Mouse (Mus musculus): ENCODE results near the gene Rbm47. TPM values are rescaled to one million over a fixed set of nuclear protein-coding genes. Genes with fewer than 3 reads are reported as not detected.
A peak's percentile ranks its signal among the peaks of the same experiment; 100 is the strongest.

Gene Rbm47
- polyA plus RNA-seq, 1 experiment from 2014 or later, result 1.8 TPM

DNA sequence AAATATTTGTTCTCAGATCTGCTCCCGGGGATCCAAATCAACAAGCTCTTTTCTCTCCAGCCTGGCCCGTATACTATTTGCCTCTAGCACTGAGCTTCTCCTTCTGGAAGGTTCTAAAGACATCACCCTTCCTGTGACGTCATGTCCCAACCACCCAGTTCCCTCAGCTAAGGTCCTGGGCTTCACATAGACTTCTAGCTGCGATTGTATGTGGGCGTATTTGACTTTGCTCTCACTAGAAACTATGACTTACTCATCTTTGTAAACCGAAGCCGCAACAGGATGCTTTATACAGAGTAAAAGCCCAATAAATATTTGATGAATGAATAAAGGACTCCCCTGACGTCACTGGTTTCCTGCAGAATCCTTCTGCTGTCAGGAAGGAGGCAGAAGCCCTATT lies 7.2 kb downstream of the Rbm47 start:
- H3K27ac ChIP-seq (replicated peaks in 1 of 2; ENCODE audit: control insufficient read depth in 1 of 2, insufficient read depth in 1 of 2, low read depth in 2 of 2, low read length in 2 of 2), result no peak overlapping the region
- H3K4me2 ChIP-seq (ENCODE audit: low read length), result no peak overlapping the region
- H3K4me1 ChIP-seq (ENCODE audit: control insufficient read depth in 2 of 2, insufficient read depth in 2 of 2, low read length in 2 of 2), result peaks cover 11 to 12% of the 10 kb centered on the region in 2 experiments
- H3K4me3 ChIP-seq (ENCODE audit: control insufficient read depth in 1 of 2, insufficient read depth in 1 of 2, low read depth in 1 of 2, low read length in 2 of 2), result no peak overlapping the region
- ATAC-seq (ENCODE audit: insufficient number of reproducible peaks, insufficient read depth, low FRiP score, low read depth), result no peak
- no peaks in the 10 kb centered on the region for H3K27me3 ChIP-seq (ENCODE audit: control insufficient read depth, insufficient read depth, low read length)
- H3K9me3 ChIP-seq (ENCODE audit: control insufficient read depth, low read length), result no peaks in the 10 kb centered on the region
- WGBS, result 77% methylated on average over 8 of the region's 8 CpGs
- H3K9ac ChIP-seq (ENCODE audit: low read length), result no peak overlapping the region
- H3K36me3 ChIP-seq (ENCODE audit: control insufficient read depth, insufficient read depth, low read length), result no peaks in the 10 kb centered on the region

DNA sequence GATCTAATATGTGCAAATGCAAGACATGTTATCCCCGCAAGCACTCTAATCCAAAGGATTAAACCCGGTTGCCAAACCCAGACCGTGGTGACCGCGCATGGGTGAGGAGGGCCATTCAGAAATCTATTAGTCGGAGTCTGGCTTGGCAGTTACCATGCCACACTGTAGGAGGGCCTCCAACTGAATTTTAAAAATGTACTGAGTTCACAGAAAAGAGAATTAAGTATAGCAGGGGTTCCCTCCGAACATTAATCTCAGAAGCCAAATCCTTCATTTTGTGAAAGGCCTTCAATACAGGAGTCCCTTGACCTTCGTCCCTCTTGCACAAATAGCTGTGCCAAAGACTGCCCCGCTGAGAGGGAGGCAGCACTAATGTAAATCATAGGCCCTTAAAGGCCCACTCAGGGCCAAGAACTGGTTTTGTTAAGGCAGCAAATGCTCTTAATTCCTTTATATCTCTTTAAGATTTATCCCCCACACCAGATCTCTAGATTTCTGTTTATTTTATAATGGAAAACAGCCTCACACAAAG lies 16.4 kb downstream of the Rbm47 start:
- Histone ChIP-seq H3K36me3 (ENCODE audit: control insufficient read depth, insufficient read depth, low read length) (no peaks in the 10 kb centered on the region), H3K27me3 (ENCODE audit: control insufficient read depth, insufficient read depth, low read length) (peaks cover 9% of the 10 kb centered on the region), H3K9ac (ENCODE audit: low read length) (no peak overlapping the region), H3K4me3 (ENCODE audit: control insufficient read depth in 1 of 2, insufficient read depth in 1 of 2, low read depth in 1 of 2, low read length in 2 of 2) (no peak overlapping the region), H3K4me2 (ENCODE audit: low read length) (no peak overlapping the region), H3K9me3 (ENCODE audit: control insufficient read depth, low read length) (no peaks in the 10 kb centered on the region), H3K27ac (replicated peaks in 1 of 2; ENCODE audit: control insufficient read depth in 1 of 2, insufficient read depth in 1 of 2, low read depth in 2 of 2, low read length in 2 of 2) (no peak overlapping the region), H3K4me1 (ENCODE audit: control insufficient read depth in 2 of 2, insufficient read depth in 2 of 2, low read length in 2 of 2) (peaks cover 0 to under 1% of the 10 kb centered on the region in 2 experiments; a peak in 1 of 4 replicates)
- no peak for ATAC-seq (ENCODE audit: insufficient number of reproducible peaks, insufficient read depth, low FRiP score, low read depth)
- 84% methylated on average over 9 of the region's 9 CpGs for WGBS

GRCm38 (mm10) chr5:66154616-66155015 lies 18.3 kb downstream of the Rbm47 start:
- no peak overlapping the region for H3K4me3 ChIP-seq (ENCODE audit: control insufficient read depth in 1 of 2, insufficient read depth in 1 of 2, low read depth in 1 of 2, low read length in 2 of 2)
- H3K4me2 ChIP-seq (ENCODE audit: low read length), result no peak overlapping the region
- peaks cover 0 to 11% of the 10 kb centered on the region in 2 experiments; a peak in 2 of 4 replicates for H3K4me1 ChIP-seq (ENCODE audit: control insufficient read depth in 2 of 2, insufficient read depth in 2 of 2, low read length in 2 of 2)
- H3K9ac ChIP-seq (ENCODE audit: low read length), result no peak overlapping the region
- no peak for ATAC-seq (ENCODE audit: insufficient number of reproducible peaks, insufficient read depth, low FRiP score, low read depth)
- no peaks in the 10 kb centered on the region for H3K36me3 ChIP-seq (ENCODE audit: control insufficient read depth, insufficient read depth, low read length)
- H3K9me3 ChIP-seq (ENCODE audit: control insufficient read depth, low read length), result no peaks in the 10 kb centered on the region
- peaks cover 15% of the 10 kb centered on the region for H3K27me3 ChIP-seq (ENCODE audit: control insufficient read depth, insufficient read depth, low read length)
- no peak overlapping the region for H3K27ac ChIP-seq (replicated peaks in 1 of 2; ENCODE audit: control insufficient read depth in 1 of 2, insufficient read depth in 1 of 2, low read depth in 2 of 2, low read length in 2 of 2)
- 77% methylated on average over 6 of the region's 6 CpGs for WGBS

GRCm38 (mm10) chr5:66153486-66153885 lies 19.4 kb downstream of the Rbm47 start:
- WGBS, result 38% methylated on average over 5 of the region's 5 CpGs
- ATAC-seq (ENCODE audit: insufficient number of reproducible peaks, insufficient read depth, low FRiP score, low read depth), result no peak
- H3K27ac ChIP-seq (replicated peaks in 1 of 2; ENCODE audit: control insufficient read depth in 1 of 2, insufficient read depth in 1 of 2, low read depth in 2 of 2, low read length in 2 of 2), result no peak overlapping the region

GRCm38 (mm10) chr5:66151301-66152188 lies 21.4 kb downstream of the Rbm47 start:
- WGBS, result 18% methylated on average over 37 of the region's 37 CpGs
- H3K27me3 ChIP-seq (ENCODE audit: control insufficient read depth, insufficient read depth, low read length), result peaks cover 25% of the 10 kb centered on the region
- ATAC-seq (ENCODE audit: insufficient number of reproducible peaks, insufficient read depth, low FRiP score, low read depth), result peak; percentile 46
- peaks cover 0 to 11% of the 10 kb centered on the region in 2 experiments; a peak in 2 of 4 replicates for H3K4me1 ChIP-seq (ENCODE audit: control insufficient read depth in 2 of 2, insufficient read depth in 2 of 2, low read length in 2 of 2)
- peak overlapping the region; percentile 92 for H3K4me2 ChIP-seq (ENCODE audit: low read length)
- no peak overlapping the region for H3K27ac ChIP-seq (replicated peaks in 1 of 2; ENCODE audit: control insufficient read depth in 1 of 2, insufficient read depth in 1 of 2, low read depth in 2 of 2, low read length in 2 of 2)
- H3K36me3 ChIP-seq (ENCODE audit: control insufficient read depth, insufficient read depth, low read length), result no peaks in the 10 kb centered on the region
- peak overlapping the region; percentile 67 for H3K9ac ChIP-seq (ENCODE audit: low read length)
- H3K9me3 ChIP-seq (ENCODE audit: control insufficient read depth, low read length), result no peaks in the 10 kb centered on the region
- peak overlapping the region; percentile 52 to 54 for H3K4me3 ChIP-seq (ENCODE audit: control insufficient read depth in 1 of 2, insufficient read depth in 1 of 2, low read depth in 1 of 2, low read length in 2 of 2)

More at GRCm38 (mm10) chr5:66153486-66153885, 19.4 kb downstream of the Rbm47 start:
- H3K9me3 ChIP-seq (ENCODE audit: control insufficient read depth, low read length), result no peaks in the 10 kb centered on the region
- H3K27me3 ChIP-seq (ENCODE audit: control insufficient read depth, insufficient read depth, low read length), result peaks cover 25% of the 10 kb centered on the region
- no peaks in the 10 kb centered on the region for H3K36me3 ChIP-seq (ENCODE audit: control insufficient read depth, insufficient read depth, low read length)
- peaks cover 0 to 11% of the 10 kb centered on the region in 2 experiments; a peak in 2 of 4 replicates for H3K4me1 ChIP-seq (ENCODE audit: control insufficient read depth in 2 of 2, insufficient read depth in 2 of 2, low read length in 2 of 2)
- no peak overlapping the region for H3K9ac ChIP-seq (ENCODE audit: low read length)
- H3K4me3 ChIP-seq (ENCODE audit: control insufficient read depth in 1 of 2, insufficient read depth in 1 of 2, low read depth in 1 of 2, low read length in 2 of 2), result no peak overlapping the region
- H3K4me2 ChIP-seq (ENCODE audit: low read length), result no peak overlapping the region

DNA sequence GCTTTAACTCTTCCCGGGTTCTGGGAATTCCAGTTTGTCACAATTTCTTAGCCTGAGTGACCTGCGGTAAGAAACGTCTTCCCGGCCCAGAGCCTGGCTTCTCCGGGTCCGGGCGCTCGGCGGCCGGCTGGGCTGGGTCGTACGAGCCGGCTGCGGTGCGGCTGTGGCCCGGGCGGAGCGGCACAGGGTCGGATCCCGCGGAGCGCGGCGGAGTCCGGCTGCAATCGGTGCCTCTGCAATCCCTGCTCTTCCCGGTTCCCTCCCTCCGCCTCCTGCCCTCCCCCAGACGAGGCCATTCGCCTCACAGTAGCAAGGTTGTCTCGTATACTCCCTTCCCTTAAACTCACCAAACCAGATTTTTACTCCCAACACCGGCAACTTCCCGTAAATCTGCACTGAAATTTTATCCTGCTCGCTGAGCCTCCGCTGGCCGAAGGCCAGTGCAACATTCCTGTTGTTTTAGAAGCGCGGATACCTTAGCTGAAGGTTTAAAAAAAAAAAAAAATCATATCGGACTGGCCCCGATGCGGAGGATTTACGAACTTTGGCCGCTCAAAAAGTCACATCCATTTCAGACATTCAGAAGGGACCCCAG lies 22.1 kb downstream of the Rbm47 start:
- peak overlapping the region; percentile 92 for H3K4me2 ChIP-seq (ENCODE audit: low read length)
- peak; percentile 55; the same call in 1 of the 2 replicates for ATAC-seq (ENCODE audit: insufficient number of reproducible peaks, insufficient read depth, low FRiP score, low read depth)
- peaks cover 25% of the 10 kb centered on the region for H3K27me3 ChIP-seq (ENCODE audit: control insufficient read depth, insufficient read depth, low read length)
- H3K9me3 ChIP-seq (ENCODE audit: control insufficient read depth, low read length), result no peaks in the 10 kb centered on the region
- H3K9ac ChIP-seq (ENCODE audit: low read length), result peak overlapping the region; percentile 67
- H3K27ac ChIP-seq (replicated peaks in 1 of 2; ENCODE audit: control insufficient read depth in 1 of 2, insufficient read depth in 1 of 2, low read depth in 2 of 2, low read length in 2 of 2), result no peak overlapping the region
- peak overlapping the region; percentile 52 to 54 for H3K4me3 ChIP-seq (ENCODE audit: control insufficient read depth in 1 of 2, insufficient read depth in 1 of 2, low read depth in 1 of 2, low read length in 2 of 2)
- under 1% methylated on average over 43 of the region's 43 CpGs for WGBS
- peaks cover 0 to 11% of the 10 kb centered on the region in 2 experiments; a peak in 2 of 4 replicates for H3K4me1 ChIP-seq (ENCODE audit: control insufficient read depth in 2 of 2, insufficient read depth in 2 of 2, low read length in 2 of 2)
- H3K36me3 ChIP-seq (ENCODE audit: control insufficient read depth, insufficient read depth, low read length), result no peaks in the 10 kb centered on the region

DNA sequence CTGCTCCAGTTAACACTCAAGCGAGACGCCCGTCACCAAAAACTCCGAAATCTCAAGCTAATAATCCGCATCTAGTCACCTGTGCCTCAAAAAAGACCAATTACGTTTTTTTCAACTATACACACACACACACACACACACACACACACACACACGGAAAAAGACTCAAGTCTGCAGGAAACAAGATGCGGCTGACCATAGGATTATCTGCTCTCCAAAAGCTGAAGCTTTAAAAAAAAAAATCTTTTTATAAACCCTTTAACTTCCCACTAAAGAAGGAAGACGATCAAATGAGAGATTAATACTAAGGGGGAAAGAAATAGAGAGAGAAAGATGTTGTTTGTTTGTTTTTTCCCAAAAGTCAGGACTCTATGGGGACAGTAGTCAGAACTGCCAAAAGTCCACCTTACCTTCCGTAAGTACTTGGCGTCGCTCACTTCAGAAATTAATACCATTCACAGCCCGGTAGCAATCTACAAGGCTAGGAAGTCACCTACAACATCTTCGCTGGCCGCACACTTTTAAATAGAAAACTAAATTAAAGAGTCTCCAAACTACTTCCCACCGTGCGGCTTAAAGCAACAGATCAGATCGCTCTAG lies 22.7 kb downstream of the Rbm47 start:
- H3K9me3 ChIP-seq (ENCODE audit: control insufficient read depth, low read length), result no peaks in the 10 kb centered on the region
- H3K9ac ChIP-seq (ENCODE audit: low read length), result peak overlapping the region; percentile 67
- 4% methylated on average over 18 of the region's 18 CpGs for WGBS
- no peak overlapping the region for H3K27ac ChIP-seq (replicated peaks in 1 of 2; ENCODE audit: control insufficient read depth in 1 of 2, insufficient read depth in 1 of 2, low read depth in 2 of 2, low read length in 2 of 2)
- peak overlapping the region; percentile 52 to 54 for H3K4me3 ChIP-seq (ENCODE audit: control insufficient read depth in 1 of 2, insufficient read depth in 1 of 2, low read depth in 1 of 2, low read length in 2 of 2)
- H3K4me1 ChIP-seq (ENCODE audit: control insufficient read depth in 2 of 2, insufficient read depth in 2 of 2, low read length in 2 of 2), result peaks cover 0 to 11% of the 10 kb centered on the region in 2 experiments; a peak in 2 of 4 replicates
- H3K36me3 ChIP-seq (ENCODE audit: control insufficient read depth, insufficient read depth, low read length), result no peaks in the 10 kb centered on the region
- no peak for ATAC-seq (ENCODE audit: insufficient number of reproducible peaks, insufficient read depth, low FRiP score, low read depth)
- peak overlapping the region; percentile 92 for H3K4me2 ChIP-seq (ENCODE audit: low read length)
- peaks cover 25% of the 10 kb centered on the region for H3K27me3 ChIP-seq (ENCODE audit: control insufficient read depth, insufficient read depth, low read length)

All from heart, embryonic 14.5 days (tissue).